Mouse (Mus musculus) limb, embryonic 11.5 days (tissue): ENCODE measurements at regions not wholly inside any gene's neighbourhood (a gene's known extent, or its start where the extent isn't known, plus 50 kb on each side); places are given as distances from the start of the nearest gene placed in this dataset.

Source experiments
- ATAC-seq: fragments of 200-750 bp; cut with Nextera tagmentation; 2 replicates; pipeline ENCODE4 v1.8.0; 2017; ENCODE audit warnings: low read depth; ENCODE audit not compliant: insufficient number of reproducible peaks, low FRiP score, low TSS enrichment
- DNase-seq: peaks from one replicate; pipeline ENCODE4 v3.0.0-alpha.2; 2015; ENCODE audit warnings: low spot score
- H3K27ac ChIP-seq: fragments of 300-500 bp; sonication (generic); replicated peaks from 2 replicates; pipeline ENCODE4 v1.5.1; 2014; ENCODE audit warnings: low read depth, mild to moderate bottlenecking, low read length
- H3K27me3 ChIP-seq: fragments of 300-500 bp; sonication (generic); 2 replicates; pipeline ENCODE4 v1.6.1; 2014; ENCODE audit warnings: mild to moderate bottlenecking, low read length, mixed read lengths; ENCODE audit not compliant: control insufficient read depth, insufficient read depth
- H3K36me3 ChIP-seq: fragments of 300-500 bp; sonication (generic); 2 replicates; pipeline ENCODE4 v1.6.1; 2014; ENCODE audit warnings: mild to moderate bottlenecking, low read length, moderate library complexity, mixed read lengths; ENCODE audit not compliant: control insufficient read depth, insufficient read depth
- H3K4me1 ChIP-seq: fragments of 300-500 bp; sonication (generic); 2 replicates; pipeline ENCODE4 v1.6.1; 2014; ENCODE audit warnings: low read length, mixed read lengths; ENCODE audit not compliant: control insufficient read depth, insufficient read depth
- H3K4me2 ChIP-seq: fragments of 300-500 bp; sonication (generic); 2 replicates; pipeline ENCODE4 v1.6.1; 2014; ENCODE audit warnings: low read depth, mild to moderate bottlenecking, moderate library complexity; ENCODE audit not compliant: severe bottlenecking
- H3K4me3 ChIP-seq: fragments of 300-500 bp; sonication (generic); 2 replicates; pipeline ENCODE4 v1.5.1; 2014; ENCODE audit warnings: low read depth, low read length
- H3K9ac ChIP-seq: fragments of 300-500 bp; sonication (generic); 2 replicates; pipeline ENCODE4 v1.6.1; 2014; ENCODE audit warnings: mild to moderate bottlenecking, low read length
- H3K9me3 ChIP-seq: fragments of 300-500 bp; sonication (generic); 2 replicates; pipeline ENCODE4 v1.6.1; 2016; ENCODE audit warnings: low read length; ENCODE audit not compliant: control insufficient read depth
- WGBS: fragments of 180-500 bp; shearing (Covaris S2); extraction: QIAGEN DNeasy Blood & Tissue Kit; methylation state at CpG from one replicate; pipeline ENCODE4 v1.1.7; 2014; 5-methylcytosine and 5-hydroxymethylcytosine counted together

- WGBS = 98% methylated on average over 2 of the region's 2 CpGs
- Histone ChIP-seq H3K9ac (no peak overlapping the region), H3K9me3 (no peaks in the 10 kb centered on the region), H3K36me3 (no peaks in the 10 kb centered on the region), H3K27ac (no peak overlapping the region), H3K27me3 (no peaks in the 10 kb centered on the region), H3K4me2 (no peak overlapping the region), H3K4me3 (no peak overlapping the region), H3K4me1 (no peaks in the 10 kb centered on the region)
- ATAC-seq (no peak), DNase-seq (no peak)
These were observed 410.3 kb upstream of the Cntn6 start for GRCm38 (mm10) chr6:104082242-104082641.

GRCm38 (mm10) chr6:104108386-104108785 is 384.2 kb upstream of the Cntn6 start:
- Histone ChIP-seq H3K27ac (no peak overlapping the region), H3K27me3 (no peaks in the 10 kb centered on the region), H3K9ac (no peak overlapping the region), H3K4me2 (no peak overlapping the region), H3K9me3 (no peaks in the 10 kb centered on the region), H3K4me3 (no peak overlapping the region), H3K36me3 (no peaks in the 10 kb centered on the region), H3K4me1 (no peaks in the 10 kb centered on the region)
- DNase-seq = no peak
- 83% methylated on average over 5 of the region's 5 CpGs for WGBS
- no peak for ATAC-seq
